Mouse (Mus musculus) embryo, embryonic 11.5 days (tissue): Measurements from ENCODE around the gene Ryk.

Experiments
- DNase-seq: peaks from one replicate; pipeline ENCODE4 v3.0.0-alpha.2; 2012; ENCODE audit warnings: low read depth, low spot score

Ryk gene

GRCm38 (mm10) chr9:102948706-102949105 is 114.0 kb downstream of the Ryk start:
- no peak for DNase-seq

GRCm38 (mm10) chr9:102951091-102951994 is 116.6 kb downstream of the Ryk start:
- no peak for DNase-seq

GRCm38 (mm10) chr9:102955866-102956265 is 121.1 kb downstream of the Ryk start:
- DNase-seq = no peak
